Mouse (Mus musculus) Patski (cell line): ENCODE measurements at regions not wholly inside any gene's neighbourhood (a gene's known extent, or its start where the extent isn't known, plus 50 kb on each side); places are given as distances from the start of the nearest gene placed in this dataset.

ENCODE experiments used
- ATAC-seq: fragments of 100-300 bp; one replicate; pipeline ENCODE4 v1.8.0; 2021
- CTCF ChIA-PET: fragments of 350-600 bp; sonication (Branson Sonifier 250); formaldehyde crosslinking; loops from one replicate; lab custom pipeline; 2022; ENCODE audit warnings: inconsistent platforms; lab: Charles Lee
- POLR2A ChIA-PET: fragments of 350-600 bp; sonication (Branson Sonifier 250); formaldehyde crosslinking; loops from one replicate; lab custom pipeline; 2022; ENCODE audit warnings: antibody characterized with exemption, inconsistent platforms; lab: Charles Lee
- DNase-seq: peaks from one replicate; pipeline ENCODE4 v3.0.0-alpha.2; 2011; ENCODE audit warnings: low read depth, low spot score
- H3K27me3 ChIP-seq: fragments of 371-371 bp; one replicate; pipeline ENCODE4 v1.5.1; 2021
- CTCF ChIP-seq: fragments of 100-300 bp; IDR thresholded peaks from one replicate; pipeline ENCODE4 v1.5.1; 2021
- in situ Hi-C: fragments of 300-500 bp; cut with MboI; formaldehyde crosslinking; loops from 3 replicates; pipeline ENCODE4 v1.11.1; 2018; ENCODE audit warnings: low pct_unique_long_range_greater_than_20kb, mixed read lengths

GRCm38 (mm10) chr19:15230129-15230927 is 632.5 kb upstream of the Tle4 start:
- CTCF ChIA-PET: no interaction called here
- POLR2A ChIA-PET: no interaction called here
- no peak for DNase-seq
- no peak for TF ChIP-seq CTCF
- H3K27me3 ChIP-seq: peaks cover 9% of the 10 kb centered on the region
- in situ Hi-C loops: no loop called here
- no peak for ATAC-seq

- peaks cover 13% of the 10 kb centered on the region for H3K27me3 ChIP-seq
- ChIA-PET CTCF (interaction anchor here (0.8 to 1.4 kb wide), 2 partner anchors 32 to 33 kb away, joined by 3 read pairs; no protein-coding TSS in a partner anchor), POLR2A (no interaction called here)
- in situ Hi-C loops: no loop called here
- ATAC-seq: no peak
- no peak for TF ChIP-seq CTCF
- DNase-seq: no peak
These were observed 619.5 kb upstream of the Tle4 start for GRCm38 (mm10) chr19:15217387-15217786.

- CTCF ChIA-PET: no interaction called here
- TF ChIP-seq CTCF: no peak
- ATAC-seq (no peak), DNase-seq (no peak)
- in situ Hi-C loops: no loop called here
- H3K27me3 ChIP-seq: peaks cover 8% of the 10 kb centered on the region
- POLR2A ChIA-PET: no interaction called here
These were observed 616.8 kb upstream of the Tle4 start for GRCm38 (mm10) chr19:15214651-15215050.

GRCm38 (mm10) chr19:15212881-15213280 is 615.0 kb upstream of the Tle4 start:
- peaks cover 8% of the 10 kb centered on the region for H3K27me3 ChIP-seq
- ChIA-PET CTCF (no interaction called here), POLR2A (no interaction called here)
- ATAC-seq: no peak
- TF ChIP-seq CTCF: no peak
- no peak for DNase-seq
- in situ Hi-C loops: no loop called here

- TF ChIP-seq CTCF: no peak
- in situ Hi-C loops: no loop called here
- ATAC-seq (no peak), DNase-seq (no peak)
- CTCF ChIA-PET: no interaction called here
- POLR2A ChIA-PET: no interaction called here
- no peaks in the 10 kb centered on the region for H3K27me3 ChIP-seq
These were observed 605.2 kb upstream of the Tle4 start for GRCm38 (mm10) chr19:15203039-15203438.

- ATAC-seq (no peak), DNase-seq (no peak)
- no peaks in the 10 kb centered on the region for H3K27me3 ChIP-seq
- ChIA-PET CTCF (no interaction called here), POLR2A (no interaction called here)
- TF ChIP-seq CTCF: no peak
- in situ Hi-C loops: no loop called here
These were observed 603.4 kb upstream of the Tle4 start for GRCm38 (mm10) chr19:15201262-15201661.

GRCm38 (mm10) chr19:15200792-15201191 is 602.9 kb upstream of the Tle4 start:
- DNase-seq (no peak), ATAC-seq (no peak)
- no peaks in the 10 kb centered on the region for H3K27me3 ChIP-seq
- TF ChIP-seq CTCF: no peak
- POLR2A ChIA-PET: no interaction called here
- CTCF ChIA-PET: no interaction called here
- in situ Hi-C loops: no loop called here

GRCm38 (mm10) chr19:15200361-15200760 is 602.5 kb upstream of the Tle4 start:
- no peak for TF ChIP-seq CTCF
- ChIA-PET CTCF (no interaction called here), POLR2A (no interaction called here)
- in situ Hi-C loops: no loop called here
- no peak for DNase-seq
- no peaks in the 10 kb centered on the region for H3K27me3 ChIP-seq
- no peak for ATAC-seq

GRCm38 (mm10) chr19:15199692-15200091 is 601.8 kb upstream of the Tle4 start:
- ATAC-seq: no peak
- TF ChIP-seq CTCF: no peak
- POLR2A ChIA-PET: no interaction called here
- CTCF ChIA-PET: no interaction called here
- in situ Hi-C loops: no loop called here
- no peak for DNase-seq
- H3K27me3 ChIP-seq: no peaks in the 10 kb centered on the region

GRCm38 (mm10) chr19:15175221-15175620 is 577.4 kb upstream of the Tle4 start:
- DNase-seq: no peak
- no peaks in the 10 kb centered on the region for H3K27me3 ChIP-seq
- no peak for TF ChIP-seq CTCF
- in situ Hi-C loops: no loop called here
- POLR2A ChIA-PET: no interaction called here
- no peak for ATAC-seq
- CTCF ChIA-PET: no interaction called here

GRCm38 (mm10) chr19:15173301-15173700 is 575.5 kb upstream of the Tle4 start:
- TF ChIP-seq CTCF: no peak
- in situ Hi-C loops: no loop called here
- ChIA-PET CTCF (no interaction called here), POLR2A (interaction anchor here (0.7 kb wide), 1 partner anchor 373 kb away, joined by 3 read pairs; no protein-coding TSS in a partner anchor)
- no peaks in the 10 kb centered on the region for H3K27me3 ChIP-seq
- ATAC-seq: no peak
- no peak for DNase-seq
